Mouse (Mus musculus) cerebellum, adult (tissue): ENCODE data around the gene Baiap2l2.

Source experiments
- ATAC-seq: cut with Nextera tagmentation; 2 replicates; pipeline ENCODE4 v1.9.2; 2017; ENCODE audit warnings: mild to moderate bottlenecking, moderate library complexity, mixed read lengths; ENCODE audit not compliant: insufficient number of reproducible peaks, low FRiP score, low TSS enrichment

Gene Baiap2l2

DNA sequence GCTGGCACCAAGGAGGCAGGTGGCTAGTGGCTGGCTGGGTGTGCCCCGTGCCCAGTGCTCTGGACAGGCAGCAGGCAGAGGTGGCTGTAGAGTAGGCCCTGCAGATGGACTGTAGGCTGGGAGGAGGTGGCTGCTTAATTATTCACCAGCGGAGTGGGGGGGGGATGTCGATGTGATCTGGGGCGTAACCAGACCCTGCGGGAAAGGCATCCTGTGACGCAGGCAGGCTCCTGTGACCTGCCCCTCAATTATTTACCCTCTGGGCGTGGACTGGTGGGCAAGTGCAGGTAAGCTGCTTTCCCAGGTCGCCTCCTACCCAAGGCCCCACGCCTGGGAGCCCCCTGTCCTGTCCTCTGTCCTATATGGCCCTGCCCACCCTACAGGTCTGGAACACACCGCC, at the start of gene Baiap2l2:
Gene Baiap2l2 (minus strand): TSS at position 139 of the 400 bp plus-strand sequence.
- no peak for ATAC-seq

DNA sequence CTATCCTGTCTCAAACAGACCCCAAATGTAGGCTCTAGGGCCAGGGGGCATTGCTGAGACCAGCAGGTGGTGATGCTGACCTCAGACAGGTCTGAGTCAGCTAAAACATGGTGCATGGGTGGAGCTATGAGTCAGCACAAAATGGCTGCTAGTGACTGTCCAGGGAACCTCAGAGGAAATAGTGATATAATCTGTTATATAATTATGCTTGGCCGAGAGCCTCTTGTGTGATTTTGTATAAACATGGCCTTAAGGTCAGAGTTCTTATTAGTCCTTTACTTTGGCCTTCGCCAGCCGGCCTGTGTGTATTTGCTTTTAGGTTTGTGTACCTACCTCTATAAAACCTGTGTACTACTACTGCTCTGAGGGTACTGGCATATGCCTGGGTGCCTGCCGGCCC, 48.1 kb upstream of the Baiap2l2 start:
- no peak for ATAC-seq

- no peak for ATAC-seq
Observed at GRCm38 (mm10) chr15:79330521-79330920, 45.2 kb upstream of the Baiap2l2 start.

- ATAC-seq: no peak
Observed at GRCm38 (mm10) chr15:79329979-79330363, 44.6 kb upstream of the Baiap2l2 start.

- no peak for ATAC-seq
Observed at GRCm38 (mm10) chr15:79329346-79329978, 44.1 kb upstream of the Baiap2l2 start.

DNA sequence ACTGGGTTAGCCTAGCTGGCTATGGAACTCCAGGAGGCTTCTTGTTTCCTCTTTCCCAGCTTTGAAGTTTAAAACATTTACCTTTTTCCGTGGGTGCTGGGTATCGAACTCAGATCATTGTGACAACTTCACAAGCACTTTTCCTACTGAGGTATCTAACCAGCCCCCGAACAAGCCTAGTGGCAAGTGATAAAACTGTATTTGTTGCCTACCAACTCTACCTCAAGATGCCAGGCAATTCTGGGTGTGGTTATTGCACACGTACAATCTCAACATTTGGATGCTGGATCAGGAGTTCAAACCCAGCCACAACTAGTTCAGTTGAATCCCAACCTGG, 43.6 kb upstream of the Baiap2l2 start:
- no peak for ATAC-seq

- peak; percentile 97 for ATAC-seq
Observed at GRCm38 (mm10) chr15:79328058-79328938, 43.0 kb upstream of the Baiap2l2 start, which contains the start of gene Pla2g6. TSS of gene Pla2g6 (minus strand) at chr15:79328390.

DNA sequence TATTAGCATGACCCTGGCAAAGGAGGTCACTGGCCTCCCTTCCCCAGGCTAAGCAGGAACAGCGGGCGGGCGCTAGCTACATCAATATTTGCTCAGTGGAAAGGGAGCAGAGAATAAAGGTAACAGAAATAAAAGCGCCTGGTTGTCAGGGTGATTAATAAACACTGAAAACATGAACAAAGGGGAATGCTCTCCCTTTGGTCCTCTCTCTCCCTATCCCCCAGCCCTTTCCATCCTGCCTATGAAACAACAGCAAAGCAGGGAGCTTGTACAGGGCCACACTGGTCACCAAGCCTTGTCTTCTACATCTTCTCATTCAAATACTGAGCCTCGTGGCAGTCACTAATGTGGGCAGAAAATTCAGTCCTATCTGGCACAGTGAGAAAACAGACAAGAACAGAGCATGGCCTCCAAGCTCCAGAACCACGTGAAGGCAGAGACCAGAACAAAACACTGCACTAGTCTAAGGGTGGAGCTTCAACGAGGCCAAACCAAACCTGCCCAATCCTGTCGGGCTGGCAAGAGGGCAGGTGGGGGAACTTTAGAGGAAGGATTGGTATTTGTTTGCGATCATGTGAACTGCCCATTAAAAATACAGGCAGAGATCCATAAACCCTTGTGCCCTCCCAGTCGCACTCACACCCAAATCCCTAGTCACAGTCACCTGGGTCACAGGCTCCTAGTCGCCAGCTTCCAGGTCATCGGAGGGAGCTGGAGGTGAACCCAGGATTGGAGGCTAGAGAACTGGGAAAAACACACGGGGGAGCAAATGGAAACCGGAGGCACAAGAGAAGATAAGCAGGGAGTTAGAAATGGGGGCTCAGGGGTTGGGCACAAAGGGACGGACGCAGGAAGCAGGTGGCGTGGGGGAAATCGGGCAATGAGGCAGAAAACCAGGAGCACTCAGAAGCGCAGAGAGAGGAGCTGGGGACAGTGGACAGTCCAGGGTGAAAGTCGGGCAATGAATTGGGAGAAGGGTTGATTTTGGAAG, 41.9 kb upstream of the Baiap2l2 start:
- peak; percentile 27; the same call in 1 of the 2 replicates for ATAC-seq

- ATAC-seq: no peak
Observed at GRCm38 (mm10) chr15:79326264-79326663, 40.9 kb upstream of the Baiap2l2 start.

DNA sequence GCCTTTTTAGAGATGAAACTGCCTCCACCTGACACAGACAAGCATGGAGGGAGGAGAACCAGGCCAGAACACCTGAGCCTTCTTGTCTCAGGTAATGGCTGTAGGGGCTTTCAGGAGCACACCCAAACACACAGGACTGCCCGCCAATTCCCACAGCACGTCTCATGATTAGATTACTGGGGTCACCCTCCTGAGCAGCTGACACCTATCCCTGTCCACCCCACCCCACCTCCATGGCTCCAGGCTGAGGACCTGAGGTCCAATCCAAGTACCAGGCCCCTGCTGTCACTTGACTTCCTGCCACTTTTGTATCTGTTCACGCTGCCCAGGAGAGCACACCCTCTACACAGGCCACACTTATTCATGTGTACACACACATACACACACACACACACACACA, 40.4 kb upstream of the Baiap2l2 start:
- ATAC-seq: no peak

DNA sequence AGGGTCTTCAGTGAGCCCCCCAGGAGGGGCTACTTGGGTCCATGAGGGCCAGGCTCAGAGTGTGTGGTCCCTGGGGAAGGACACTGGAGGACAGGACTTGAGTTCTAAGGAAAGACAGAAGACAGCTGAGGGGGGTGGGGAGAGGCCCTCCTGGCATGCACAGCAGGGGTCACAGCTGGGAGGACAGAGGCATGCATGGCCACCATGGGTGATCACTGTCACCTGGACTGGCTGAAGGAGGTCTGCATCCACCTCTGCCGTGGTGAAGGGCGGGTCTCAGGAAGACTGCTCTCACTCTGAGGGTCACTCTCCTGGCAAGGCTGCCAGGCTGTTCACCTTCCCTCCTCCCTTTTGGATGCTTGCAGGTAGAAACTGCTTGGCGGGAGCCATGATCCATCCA, 39.0 kb upstream of the Baiap2l2 start:
- ATAC-seq: no peak

DNA sequence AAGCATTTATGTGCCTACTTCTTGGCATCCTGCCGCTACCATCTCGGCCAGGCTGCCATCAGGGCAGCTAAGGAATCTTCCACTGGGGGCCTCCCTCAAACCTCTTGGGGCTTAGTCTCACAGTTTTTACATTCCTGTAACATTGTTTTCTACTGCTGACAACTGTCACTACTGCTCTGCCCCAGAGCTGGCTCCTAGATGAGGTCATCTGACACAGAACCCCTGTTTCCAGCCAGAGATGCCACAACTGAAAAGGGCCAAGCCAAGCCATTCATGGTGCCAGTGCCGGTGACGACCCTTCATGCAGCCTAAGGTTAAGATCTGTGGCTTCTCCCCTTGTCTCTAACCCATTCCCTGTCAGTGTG, 38.4 kb upstream of the Baiap2l2 start:
- no peak for ATAC-seq

DNA sequence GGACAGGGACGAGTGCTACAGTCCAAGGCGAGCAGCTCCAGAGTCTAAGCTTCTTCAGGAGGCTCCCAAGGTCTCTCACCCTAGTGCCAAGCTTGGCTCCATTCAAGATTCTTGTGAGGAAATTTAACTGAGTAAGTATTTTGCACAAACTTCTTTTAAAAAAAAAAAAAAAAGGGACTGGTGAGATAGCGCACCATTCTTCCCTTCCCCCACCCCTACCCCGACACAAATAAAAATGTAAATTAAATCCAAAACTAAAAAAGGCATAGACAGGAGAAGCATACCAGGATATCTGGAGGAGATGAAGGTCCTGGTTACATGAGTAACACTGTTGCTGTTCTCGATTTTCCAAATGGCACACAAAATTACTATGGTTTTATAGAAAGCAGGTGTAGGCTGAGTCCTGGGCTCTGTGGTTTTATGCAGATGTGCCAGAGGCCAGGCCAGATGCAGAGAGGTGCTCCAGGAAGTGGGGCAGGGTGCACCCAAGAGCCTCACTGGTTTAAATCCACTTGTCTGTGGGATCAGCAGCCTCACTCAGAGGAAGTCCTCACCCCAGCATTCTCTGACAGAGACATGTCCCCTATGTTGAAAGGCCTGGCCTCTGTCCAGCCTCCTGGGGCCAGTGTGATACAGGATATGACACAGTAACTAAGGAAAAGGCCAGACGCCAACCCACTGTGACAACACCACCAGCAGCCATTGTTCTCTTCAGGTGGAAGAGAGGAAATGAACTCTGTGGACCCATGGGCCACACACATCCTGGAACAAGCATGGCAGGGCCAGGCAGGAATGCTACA, 37.9 kb upstream of the Baiap2l2 start:
- ATAC-seq: no peak

- ATAC-seq: no peak
Observed at GRCm38 (mm10) chr15:79322281-79322990, 37.1 kb upstream of the Baiap2l2 start.

GRCm38 (mm10) chr15:79321733-79322190, 36.4 kb upstream of the Baiap2l2 start:
- no peak for ATAC-seq

DNA sequence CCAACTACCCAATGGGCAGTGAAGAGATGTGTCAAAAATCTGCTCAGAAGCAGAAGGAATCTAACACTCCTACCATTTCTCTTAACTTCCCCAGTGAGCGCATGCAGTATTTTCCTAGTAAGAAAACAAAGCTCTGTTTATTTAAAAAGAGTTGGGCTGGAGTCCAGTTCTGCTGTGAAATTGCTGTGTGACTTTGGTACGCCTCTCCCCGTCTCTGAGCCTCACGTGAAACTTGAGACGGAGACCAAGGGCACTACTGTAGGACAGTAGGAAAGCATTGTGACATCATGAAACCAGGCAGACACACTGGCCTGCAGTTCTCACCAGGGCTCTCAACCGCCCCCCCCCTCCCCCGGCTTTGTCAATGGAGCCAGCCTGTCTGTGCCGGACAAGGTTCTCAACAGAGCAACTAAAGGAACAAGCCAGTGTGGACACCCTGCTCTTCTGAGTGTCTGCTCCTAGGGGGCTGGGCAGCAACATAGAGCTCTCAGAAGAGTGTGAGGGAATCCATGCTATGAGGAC, 28.6 kb upstream of the Baiap2l2 start:
- ATAC-seq: no peak

DNA sequence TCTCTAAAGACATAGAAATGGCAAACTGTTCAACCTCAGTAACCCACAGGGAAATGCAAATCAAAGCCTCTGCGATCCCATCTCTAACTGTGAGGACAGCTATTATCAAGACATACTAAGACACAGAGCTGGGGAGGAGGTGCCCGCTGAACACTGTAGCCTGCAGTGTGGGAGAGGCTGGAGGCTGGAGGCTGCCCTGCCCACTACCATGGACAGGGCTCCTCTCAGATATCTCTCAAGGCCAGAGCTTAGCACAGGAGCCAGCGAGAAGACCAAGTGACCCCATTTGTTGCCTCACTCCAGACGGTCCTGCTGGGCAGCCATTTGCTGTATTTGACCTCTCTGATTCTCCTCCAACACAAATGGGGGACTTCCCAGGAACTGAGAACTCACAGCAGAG, 22.5 kb upstream of the Baiap2l2 start:
- no peak for ATAC-seq

- ATAC-seq: no peak
Observed at GRCm38 (mm10) chr15:79306043-79306637, 20.8 kb upstream of the Baiap2l2 start.

DNA sequence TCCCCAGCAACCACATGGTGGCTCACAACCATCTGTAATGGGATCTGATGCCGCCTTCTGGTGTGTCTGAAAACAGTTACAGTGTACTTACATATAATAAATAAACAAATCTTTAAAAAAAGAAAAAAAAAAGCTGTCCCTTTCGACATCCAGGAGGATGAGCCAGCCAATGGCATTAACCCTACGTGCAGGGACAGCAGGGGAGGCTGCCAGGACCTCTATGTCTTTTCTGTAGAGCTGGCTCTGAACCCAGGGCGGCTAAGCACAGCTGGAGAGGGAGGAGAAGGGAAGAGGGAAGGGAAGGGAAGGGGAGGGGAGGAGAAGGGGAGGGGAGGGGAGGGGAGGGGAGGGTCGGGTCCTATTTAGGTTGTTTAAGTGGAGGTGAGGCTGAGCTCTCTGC, 19.5 kb upstream of the Baiap2l2 start:
- no peak for ATAC-seq
